Mouse (Mus musculus) left cerebral cortex, adult 8-10 months (tissue): ENCODE data around the gene Tgif2lx2. TPM values are rescaled to one million over a fixed set of nuclear protein-coding genes. Genes with fewer than 3 reads are reported as not detected.
"Not testable (repeated sequence)": the region's sequence is repeated elsewhere in the genome, so short reads cannot be mapped to it uniquely, and the experiment has no call there.

ENCODE experiments used
- DNase-seq, 2 experiments: peaks; one replicate each; pipeline ENCODE4 v3.0.0; 2022; ENCODE audit warnings: low spot score in 2 of 2
- total RNA-seq, 4 experiments: library from RNA; stranded (reverse); gene quantifications; 2 replicates each; pipeline ENCODE4 v1.2.4; 2022

Gene Tgif2lx2
- not detected for total RNA-seq

DNA sequence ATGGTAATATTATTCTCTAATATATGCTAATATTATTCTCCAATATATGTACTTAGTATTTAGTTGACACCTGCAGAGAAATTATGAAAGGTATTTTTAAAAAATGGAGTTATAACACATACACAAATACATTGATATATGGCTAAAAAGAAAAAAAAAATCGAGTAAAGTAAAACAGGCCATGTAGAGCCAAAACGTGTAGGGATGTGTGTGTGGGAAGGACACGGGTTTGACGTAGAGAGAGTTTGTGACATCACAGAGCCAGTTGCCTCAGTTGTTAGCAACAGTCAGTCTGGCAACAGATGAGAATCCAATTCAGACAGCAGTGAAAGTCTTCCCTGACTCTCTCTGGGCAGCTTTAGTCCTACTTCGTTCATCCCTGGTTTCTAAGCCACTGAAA lies at the start of gene Tgif2lx2:
TSS of gene Tgif2lx2 (plus strand) at position 301 of the 400 bp plus-strand sequence.
- DNase-seq = not testable (repeated sequence)

Other genes starting within 250 kb of the Tgif2lx2 start
- gene Tgif2lx1, start 53.5 kb downstream of the Tgif2lx2 start, total RNA-seq = not detected